In the genomic region with DNA sequence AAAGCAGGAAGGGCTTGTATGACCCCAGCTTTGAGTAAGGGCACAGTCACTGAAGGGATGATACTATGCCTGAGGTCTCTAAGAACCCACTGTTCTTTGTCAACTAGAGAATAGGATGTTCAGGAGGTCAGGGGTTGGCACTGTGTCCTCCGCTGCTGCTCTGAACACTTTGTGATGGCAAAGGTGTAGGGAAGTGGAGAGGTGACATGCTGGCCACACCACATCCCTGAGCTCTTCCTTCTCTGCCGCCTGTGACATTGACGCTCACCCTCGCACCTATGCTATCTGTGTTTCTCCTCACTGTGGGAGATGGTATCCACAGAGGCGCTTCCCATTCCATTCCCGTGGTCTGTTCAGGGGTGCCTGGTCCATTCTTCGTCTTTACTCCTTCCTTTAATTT, we compare ENCODE assay signal across 27 mouse cellular contexts.
A peak's percentile ranks its signal among the peaks of the same experiment; 100 is the strongest.
DNase-seq lines count a peak whose midpoint lies in the region; ATAC-seq and TF ChIP-seq lines count a peak whose summit lies in the region.
"Had no signal": no experiment of that assay in that cellular context is flagged by ENCODE, and none has a peak within 500 bp of the region (broad histone marks: within the 10 kb centered on the region; RNA-seq: fewer than 3 reads in every experiment).

No protein-coding gene starts in this region.

- H3K4me1 ChIP-seq in heart, embryonic 11.5 days (ENCODE audit: control insufficient read depth, insufficient read depth, low read length), result peaks cover 17% of the 10 kb centered on the region
- H3K4me1 ChIP-seq in lung, embryonic 16.5 days (replicated peaks; ENCODE audit: control insufficient read depth, insufficient read depth, low read length), result peaks cover 40% of the 10 kb centered on the region
- peaks cover 30% of the 10 kb centered on the region for H3K4me1 ChIP-seq in megakaryocyte, embryonic 14.5 days

- H3K4me3 ChIP-seq in heart, embryonic 11.5 days (ENCODE audit: low read depth, low read length), result no peak overlapping the region
- H3K4me3 ChIP-seq in lung, embryonic 16.5 days (ENCODE audit: low read length), result no peak overlapping the region
- H3K4me3 ChIP-seq in megakaryocyte, embryonic 14.5 days (replicated peaks), result peak overlapping the region; percentile 10
- H3K4me3 ChIP-seq in myocyte, result no peak overlapping the region
- H3K4me3 ChIP-seq: embryonic facial prominence, embryonic 13.5 days; embryonic facial prominence, embryonic 15.5 days; erythroblast, embryonic 14.5 days; forebrain, embryonic 10.5 days; forebrain, embryonic 12.5 days had no signal

- H3K9ac ChIP-seq in heart, embryonic 11.5 days (ENCODE audit: low read depth, low read length), result no peak overlapping the region
- no peak overlapping the region for H3K9ac ChIP-seq in lung, embryonic 16.5 days (ENCODE audit: low read length)
- H3K9ac ChIP-seq: embryonic facial prominence, embryonic 13.5 days; embryonic facial prominence, embryonic 15.5 days; forebrain, embryonic 12.5 days had no signal

- H3K27me3 ChIP-seq in heart, embryonic 11.5 days (ENCODE audit: control insufficient read depth, insufficient read depth, low read length), result no peaks in the 10 kb centered on the region
- no peaks in the 10 kb centered on the region for H3K27me3 ChIP-seq in lung, embryonic 16.5 days (ENCODE audit: control insufficient read depth, insufficient read depth, low read depth, low read length)
- no peaks in the 10 kb centered on the region for H3K27me3 ChIP-seq in megakaryocyte, embryonic 14.5 days (replicated peaks)
- no peaks in the 10 kb centered on the region for H3K27me3 ChIP-seq in myocyte (ENCODE audit: control insufficient read depth, insufficient read depth, insufficient read length)
- H3K27me3 ChIP-seq: CH12.LX; embryonic facial prominence, embryonic 13.5 days; embryonic facial prominence, embryonic 15.5 days; Patski had no signal

- H3ac ChIP-seq in myocyte (ENCODE audit: control insufficient read depth, insufficient read length), result no peak overlapping the region

- WGBS in heart, embryonic 11.5 days (ENCODE audit: insufficient replicate concordance), result 77% methylated on average over 7 of the region's 7 CpGs
- 89% methylated on average over 7 of the region's 7 CpGs for WGBS in lung, embryonic 16.5 days

- no peak for ATAC-seq in heart, embryonic 11.5 days (replicated peaks; ENCODE audit: insufficient number of reproducible peaks, low FRiP score, low TSS enrichment)
- ATAC-seq in lung, embryonic 16.5 days (ENCODE audit: low read depth), result no peak
- no peak for ATAC-seq in megakaryocyte, adult 5-6 weeks (ENCODE audit: poor library complexity, severe bottlenecking)
- ATAC-seq: activated CD4-positive, CD25-positive, alpha-beta regulatory T cell, adult 4 months; CD4-positive, CD25-positive, alpha-beta regulatory T cell, adult 4 months; forebrain, embryonic 14.5 days; Patski had no signal

- no peaks in the 10 kb centered on the region for H3K9me3 ChIP-seq in heart, embryonic 11.5 days (replicated peaks; ENCODE audit: control insufficient read depth, low read length)
- H3K9me3 ChIP-seq in lung, embryonic 16.5 days (ENCODE audit: control insufficient read depth, low read length), result no peaks in the 10 kb centered on the region
- H3K9me3 ChIP-seq in megakaryocyte, embryonic 14.5 days, result no peaks in the 10 kb centered on the region
- H3K9me3 ChIP-seq: embryonic facial prominence, embryonic 13.5 days; embryonic facial prominence, embryonic 15.5 days; forebrain, embryonic 10.5 days; forebrain, embryonic 12.5 days; G1E had no signal

- peaks cover 71% of the 10 kb centered on the region for H3K79me2 ChIP-seq in myocyte (ENCODE audit: control insufficient read depth, insufficient read depth)

- TF ChIP-seq POLR2A in myocyte (IDR thresholded peaks at IDR 0.05; ENCODE audit: insufficient read length, low read depth), result no peak

- peak; percentile 68 for DNase-seq in heart, adult 11 months
- no peak for DNase-seq in lung, postnatal 36 days
- DNase-seq: adrenal gland, adult 8-10 months; adrenal gland, postnatal 14 days; adrenal gland, postnatal 36 days; B cell, adult 2 months; cerebellum, adult 11-12 months; cerebellum, adult 8-10 months; cerebellum, adult 9-11 months; cerebellum, postnatal 36 days; embryo, embryonic 11 days had no signal

- H3K36me3 ChIP-seq in heart, embryonic 11.5 days (ENCODE audit: control insufficient read depth, insufficient read depth, low read length), result peaks cover 6% of the 10 kb centered on the region; the same call in 1 of the 2 replicates
- peaks cover 9% of the 10 kb centered on the region for H3K36me3 ChIP-seq in lung, embryonic 16.5 days (ENCODE audit: control insufficient read depth, insufficient read depth, low read length)
- H3K36me3 ChIP-seq in megakaryocyte, embryonic 14.5 days (replicated peaks; ENCODE audit: low read length), result peaks cover 32% of the 10 kb centered on the region
- H3K36me3 ChIP-seq in myocyte (ENCODE audit: control insufficient read depth, insufficient read depth), result peaks cover 35% of the 10 kb centered on the region
- H3K36me3 ChIP-seq: forebrain, embryonic 12.5 days had no signal

- no peak overlapping the region for H3K27ac ChIP-seq in heart, embryonic 11.5 days (ENCODE audit: low read depth, low read length)
- H3K27ac ChIP-seq in lung, embryonic 16.5 days (ENCODE audit: low read length), result no peak overlapping the region
- H3K27ac ChIP-seq: embryonic facial prominence, embryonic 13.5 days; embryonic facial prominence, embryonic 15.5 days; forebrain, embryonic 10.5 days; forebrain, embryonic 12.5 days had no signal

- no peak overlapping the region for H3K4me2 ChIP-seq in heart, embryonic 11.5 days
- peak overlapping the region; percentile 28; the same call in 1 of the 2 replicates for H3K4me2 ChIP-seq in lung, embryonic 16.5 days (ENCODE audit: low read depth, low read length)
- H3K4me2 ChIP-seq in myocyte (ENCODE audit: low read depth), result no peak overlapping the region
- H3K4me2 ChIP-seq: embryonic facial prominence, embryonic 13.5 days; embryonic facial prominence, embryonic 15.5 days; forebrain, embryonic 12.5 days had no signal

TF ChIP-seq in myocyte, 11 proteins besides CTCF, POLR2A, EP300 and RAD21:
- TF ChIP-seq POLR2AphosphoS2 (IDR thresholded peaks at IDR 0.05; ENCODE audit: insufficient read length, low read depth) (peak; percentile 12), SRF (IDR thresholded peaks at IDR 0.05; ENCODE audit: control insufficient read depth, insufficient read length, low read depth) (no peak)
